Mouse (Mus musculus) cerebellum, adult 2 months (tissue): Measurements from ENCODE around the gene Fam189a2.

Experiments used
- CTCF ChIP-seq: fragments of 200-500 bp; IDR thresholded peaks from 2 replicates; pipeline ENCODE4 v1.5.1; 2011; ENCODE audit warnings: low read depth, mild to moderate bottlenecking, control low read depth, low read length, moderate library complexity, borderline replicate concordance; ENCODE audit not compliant: insufficient read depth
- POLR2A ChIP-seq: fragments of 200-500 bp; IDR thresholded peaks from 2 replicates; pipeline ENCODE4 v1.6.1; 2011; ENCODE audit warnings: low read length, control low read depth, borderline replicate concordance; ENCODE audit not compliant: insufficient read depth

- no peak for TF ChIP-seq POLR2A
- TF ChIP-seq CTCF, result no peak
Measured at GRCm38 (mm10) chr19:23988166-23988565, 42.7 kb downstream of the Fam189a2 start.
